Mouse (Mus musculus): ENCODE data around the gene Ceacam9. TPM values are rescaled to one million over a fixed set of nuclear protein-coding genes. Genes with fewer than 3 reads are reported as not detected.

Ceacam9 gene
- polyA plus RNA-seq, 1 experiment from 2014 or later = not detected

DNA sequence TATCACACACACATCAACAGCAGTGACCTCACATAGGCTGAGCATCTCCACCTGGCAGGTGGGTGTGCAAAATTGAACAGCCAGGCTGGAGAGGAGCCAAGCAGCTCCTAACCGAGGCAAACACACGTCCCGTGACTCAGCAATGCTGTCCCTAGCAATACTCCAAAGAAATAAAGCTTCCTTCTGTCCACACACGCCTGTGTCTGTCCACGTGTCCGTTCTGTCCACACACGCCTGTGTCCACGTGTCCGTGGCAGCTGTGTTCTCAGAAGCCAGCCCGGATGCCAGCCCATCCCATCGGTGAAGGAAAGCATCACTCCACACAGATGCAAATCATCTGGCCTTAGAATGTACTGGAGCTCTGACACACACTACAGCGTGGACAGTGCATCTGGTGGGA, 30.3 kb downstream of the Ceacam9 start:
- no peak for DNase-seq (ENCODE audit: low spot score)
- no peak for ATAC-seq (ENCODE audit: insufficient read depth, low FRiP score, low TSS enrichment)

DNA sequence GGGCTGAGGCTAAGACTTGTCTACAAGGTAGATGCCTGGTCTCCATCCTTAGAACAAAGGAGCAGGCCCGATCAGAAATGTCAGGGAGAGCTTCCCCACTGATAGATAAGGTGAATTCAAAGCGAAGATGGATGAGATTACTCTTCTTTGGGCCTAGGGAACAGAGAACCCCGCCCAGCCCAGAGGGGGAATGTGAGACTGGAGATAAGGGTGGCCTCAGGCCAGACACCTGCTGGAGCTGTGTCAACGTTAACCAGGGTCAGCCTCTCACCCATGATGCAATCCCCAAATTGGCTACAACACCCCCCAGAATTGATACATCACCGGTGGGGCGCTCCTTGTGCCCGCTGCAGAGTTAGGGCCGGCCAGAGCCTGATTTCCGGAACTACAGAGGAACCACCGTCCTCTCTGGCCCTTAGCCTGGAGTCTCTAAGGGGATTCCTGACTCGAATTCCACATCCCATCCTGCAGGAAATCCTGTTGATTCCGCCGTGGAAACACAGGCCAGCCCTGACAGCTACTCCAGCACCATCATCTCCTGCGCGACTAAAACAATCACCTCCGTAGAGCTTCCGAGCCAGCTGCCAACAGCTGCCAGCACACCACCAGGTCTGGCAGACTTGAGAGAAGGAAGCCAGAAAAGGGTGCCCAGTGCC, 33.8 kb downstream of the Ceacam9 start:
- Histone ChIP-seq H3K4me1 (ENCODE audit: control insufficient read depth, insufficient read depth, low read length) (no peaks in the 10 kb centered on the region), H3K4me2 (ENCODE audit: low read depth) (no peak overlapping the region), H3K27me3 (ENCODE audit: control insufficient read depth, insufficient read depth, low read length) (no peaks in the 10 kb centered on the region), H3K36me3 (ENCODE audit: control insufficient read depth, insufficient read depth, low read length) (no peaks in the 10 kb centered on the region), H3K9me3 (ENCODE audit: control insufficient read depth, low read length) (no peaks in the 10 kb centered on the region), H3K9ac (ENCODE audit: low read length) (no peak overlapping the region), H3K4me3 (ENCODE audit: low read depth, low read length) (no peak overlapping the region), H3K27ac (ENCODE audit: low read depth, low read length) (no peak overlapping the region)
- ATAC-seq (ENCODE audit: insufficient read depth, low FRiP score, low TSS enrichment) = no peak
- 71% methylated on average over 17 of the region's 17 CpGs for WGBS
- DNase-seq (ENCODE audit: low spot score) = no peak

More for the DNA sequence above, 30.3 kb downstream of the Ceacam9 start:
- Histone ChIP-seq H3K27ac (ENCODE audit: low read depth, low read length) (no peak overlapping the region), H3K9ac (ENCODE audit: low read length) (no peak overlapping the region), H3K4me2 (ENCODE audit: low read depth) (no peak overlapping the region), H3K36me3 (ENCODE audit: control insufficient read depth, insufficient read depth, low read length) (no peaks in the 10 kb centered on the region; the same call in 1 of the 2 replicates), H3K4me3 (ENCODE audit: low read depth, low read length) (no peak overlapping the region), H3K4me1 (ENCODE audit: control insufficient read depth, insufficient read depth, low read length) (no peaks in the 10 kb centered on the region), H3K27me3 (ENCODE audit: control insufficient read depth, insufficient read depth, low read length) (no peaks in the 10 kb centered on the region), H3K9me3 (ENCODE audit: control insufficient read depth, low read length) (no peaks in the 10 kb centered on the region)
- 92% methylated on average over 12 of the region's 12 CpGs for WGBS

DNA sequence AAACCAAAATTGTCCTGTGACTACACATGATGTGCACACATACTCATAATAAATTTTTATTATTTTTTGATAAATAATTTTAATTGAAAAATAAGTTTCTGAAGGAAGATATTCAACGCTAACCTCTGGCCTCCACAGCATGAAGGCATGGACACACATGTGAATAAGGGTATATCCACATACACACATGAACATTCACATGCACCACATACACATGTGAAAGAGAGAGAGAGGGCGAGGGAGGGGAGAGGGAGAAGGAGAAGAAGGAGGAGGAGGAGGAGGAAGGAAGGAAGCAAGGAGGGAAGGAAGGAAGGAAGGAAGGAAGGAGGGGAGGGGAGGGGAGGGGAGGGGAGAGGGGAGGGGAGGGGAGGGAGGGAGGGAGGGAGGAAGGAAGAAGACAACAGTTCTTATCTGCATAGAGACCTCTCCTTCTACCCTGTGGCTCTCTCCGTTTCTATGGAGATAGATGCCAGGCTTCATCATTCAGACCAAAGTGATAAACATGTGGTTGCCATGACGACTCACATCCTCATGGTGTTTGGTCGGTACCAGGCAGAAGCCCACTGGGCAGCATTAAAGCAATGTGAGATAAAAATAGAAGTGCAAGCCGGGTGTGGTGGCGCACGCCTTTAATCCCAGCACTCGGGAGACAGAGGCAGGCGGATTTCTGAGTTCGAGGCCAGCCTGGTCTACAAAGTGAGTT, 37.3 kb downstream of the Ceacam9 start:
- Histone ChIP-seq H3K4me1 (ENCODE audit: control insufficient read depth, insufficient read depth, low read length) (no peaks in the 10 kb centered on the region), H3K27me3 (ENCODE audit: control insufficient read depth, insufficient read depth, low read length) (no peaks in the 10 kb centered on the region), H3K9ac (ENCODE audit: low read length) (no peak overlapping the region), H3K36me3 (ENCODE audit: control insufficient read depth, insufficient read depth, low read length) (no peaks in the 10 kb centered on the region), H3K4me2 (ENCODE audit: low read depth) (no peak overlapping the region), H3K4me3 (ENCODE audit: low read depth, low read length) (no peak overlapping the region), H3K27ac (ENCODE audit: low read depth, low read length) (no peak overlapping the region), H3K9me3 (ENCODE audit: control insufficient read depth, low read length) (no peaks in the 10 kb centered on the region)
- ATAC-seq (ENCODE audit: insufficient read depth, low FRiP score, low TSS enrichment) = peak; percentile 48; the same call in 1 of the 2 replicates
- no peak for DNase-seq (ENCODE audit: low spot score)
- 76% methylated on average over 10 of the region's 11 CpGs for whole genome bisulfite sequencing

DNA sequence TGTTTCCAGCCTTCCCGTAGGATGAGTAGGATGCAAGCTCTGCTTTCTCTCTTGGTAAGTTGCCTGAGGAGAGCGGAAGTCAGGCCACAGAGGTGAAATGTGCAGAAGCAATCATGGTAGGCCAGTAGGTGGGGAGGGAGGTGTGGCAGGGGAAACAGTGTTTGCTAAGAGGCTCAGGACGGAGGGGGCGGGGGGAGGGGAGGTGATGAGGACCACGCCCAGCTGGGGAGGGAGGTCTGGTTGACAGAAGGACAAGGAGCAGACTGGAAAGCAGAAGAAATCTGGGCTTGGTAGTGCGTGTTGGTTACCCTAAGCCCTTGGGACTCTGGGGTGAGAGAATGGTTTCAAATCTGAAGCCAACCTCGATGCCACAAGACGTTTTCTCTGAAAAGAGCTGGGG, 38.6 kb downstream of the Ceacam9 start:
- Histone ChIP-seq H3K4me1 (ENCODE audit: control insufficient read depth, insufficient read depth, low read length) (no peaks in the 10 kb centered on the region), H3K27ac (ENCODE audit: low read depth, low read length) (no peak overlapping the region), H3K4me2 (ENCODE audit: low read depth) (no peak overlapping the region), H3K4me3 (ENCODE audit: low read depth, low read length) (no peak overlapping the region), H3K27me3 (ENCODE audit: control insufficient read depth, insufficient read depth, low read length) (no peaks in the 10 kb centered on the region), H3K36me3 (ENCODE audit: control insufficient read depth, insufficient read depth, low read length) (no peaks in the 10 kb centered on the region), H3K9ac (ENCODE audit: low read length) (no peak overlapping the region), H3K9me3 (ENCODE audit: control insufficient read depth, low read length) (no peaks in the 10 kb centered on the region)
- WGBS = 20% methylated on average over 8 of the region's 8 CpGs
- ATAC-seq (ENCODE audit: insufficient read depth, low FRiP score, low TSS enrichment) (no peak), DNase-seq (ENCODE audit: low spot score) (no peak)

DNA sequence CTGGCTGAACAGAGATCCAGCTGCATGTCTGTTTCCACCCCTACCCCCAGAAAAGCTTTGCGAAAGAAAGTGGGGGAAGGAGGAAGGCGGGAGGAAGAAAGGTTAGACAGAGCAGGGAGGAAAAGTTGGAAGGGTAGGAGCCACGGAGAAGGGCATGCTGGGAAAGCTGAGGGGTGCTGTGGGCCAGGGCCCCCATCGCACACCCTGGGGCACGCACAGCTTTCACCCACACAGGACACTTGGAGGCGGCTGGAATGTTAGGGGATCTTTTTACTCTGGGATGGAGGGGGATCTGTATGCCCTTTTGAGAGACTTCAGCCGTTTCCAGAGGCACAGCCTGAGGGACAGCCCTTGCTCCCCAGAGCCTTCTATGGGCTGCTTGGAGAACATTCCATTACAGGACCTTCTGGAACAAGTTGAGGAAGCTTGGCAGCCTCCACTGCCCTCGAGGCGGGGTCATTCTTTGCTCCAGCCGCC, 39.3 kb downstream of the Ceacam9 start:
- Histone ChIP-seq H3K4me2 (ENCODE audit: low read depth) (no peak overlapping the region), H3K27me3 (ENCODE audit: control insufficient read depth, insufficient read depth, low read length) (no peaks in the 10 kb centered on the region), H3K36me3 (ENCODE audit: control insufficient read depth, insufficient read depth, low read length) (no peaks in the 10 kb centered on the region), H3K4me3 (ENCODE audit: low read depth, low read length) (no peak overlapping the region), H3K9me3 (ENCODE audit: control insufficient read depth, low read length) (no peaks in the 10 kb centered on the region), H3K9ac (ENCODE audit: low read length) (no peak overlapping the region), H3K27ac (ENCODE audit: low read depth, low read length) (no peak overlapping the region), H3K4me1 (ENCODE audit: control insufficient read depth, insufficient read depth, low read length) (no peaks in the 10 kb centered on the region)
- DNase-seq (ENCODE audit: low spot score) = no peak
- whole genome bisulfite sequencing = 52% methylated on average over 9 of the region's 10 CpGs
- ATAC-seq (ENCODE audit: insufficient read depth, low FRiP score, low TSS enrichment) = no peak

DNA sequence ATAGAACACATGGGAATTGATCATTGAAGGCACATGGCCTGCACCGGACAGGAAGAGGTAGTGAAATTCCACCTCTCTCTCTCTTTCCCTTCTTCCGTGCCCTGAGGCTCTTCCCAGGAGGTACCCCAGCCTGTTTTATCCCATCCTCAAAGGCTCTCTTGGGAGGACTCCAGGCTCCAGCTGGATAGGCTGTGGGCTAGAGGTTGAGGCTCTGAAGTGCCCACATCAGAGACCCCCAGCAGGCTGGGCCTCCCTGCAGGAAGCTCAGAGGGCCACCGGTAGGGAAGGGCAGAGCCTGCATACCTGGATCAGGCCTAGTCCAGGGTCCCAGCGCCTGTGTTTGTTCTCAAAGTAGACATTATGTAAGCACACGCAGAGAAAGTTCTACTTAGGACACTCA, 39.9 kb downstream of the Ceacam9 start:
- Histone ChIP-seq H3K9ac (ENCODE audit: low read length) (no peak overlapping the region), H3K4me1 (ENCODE audit: control insufficient read depth, insufficient read depth, low read length) (no peaks in the 10 kb centered on the region), H3K4me3 (ENCODE audit: low read depth, low read length) (no peak overlapping the region), H3K27ac (ENCODE audit: low read depth, low read length) (no peak overlapping the region), H3K27me3 (ENCODE audit: control insufficient read depth, insufficient read depth, low read length) (no peaks in the 10 kb centered on the region), H3K4me2 (ENCODE audit: low read depth) (no peak overlapping the region), H3K9me3 (ENCODE audit: control insufficient read depth, low read length) (no peaks in the 10 kb centered on the region), H3K36me3 (ENCODE audit: control insufficient read depth, insufficient read depth, low read length) (no peaks in the 10 kb centered on the region)
- DNase-seq (ENCODE audit: low spot score) (no peak), ATAC-seq (ENCODE audit: insufficient read depth, low FRiP score, low TSS enrichment) (no peak)
- WGBS = 51% methylated on average over 5 of the region's 5 CpGs

DNA sequence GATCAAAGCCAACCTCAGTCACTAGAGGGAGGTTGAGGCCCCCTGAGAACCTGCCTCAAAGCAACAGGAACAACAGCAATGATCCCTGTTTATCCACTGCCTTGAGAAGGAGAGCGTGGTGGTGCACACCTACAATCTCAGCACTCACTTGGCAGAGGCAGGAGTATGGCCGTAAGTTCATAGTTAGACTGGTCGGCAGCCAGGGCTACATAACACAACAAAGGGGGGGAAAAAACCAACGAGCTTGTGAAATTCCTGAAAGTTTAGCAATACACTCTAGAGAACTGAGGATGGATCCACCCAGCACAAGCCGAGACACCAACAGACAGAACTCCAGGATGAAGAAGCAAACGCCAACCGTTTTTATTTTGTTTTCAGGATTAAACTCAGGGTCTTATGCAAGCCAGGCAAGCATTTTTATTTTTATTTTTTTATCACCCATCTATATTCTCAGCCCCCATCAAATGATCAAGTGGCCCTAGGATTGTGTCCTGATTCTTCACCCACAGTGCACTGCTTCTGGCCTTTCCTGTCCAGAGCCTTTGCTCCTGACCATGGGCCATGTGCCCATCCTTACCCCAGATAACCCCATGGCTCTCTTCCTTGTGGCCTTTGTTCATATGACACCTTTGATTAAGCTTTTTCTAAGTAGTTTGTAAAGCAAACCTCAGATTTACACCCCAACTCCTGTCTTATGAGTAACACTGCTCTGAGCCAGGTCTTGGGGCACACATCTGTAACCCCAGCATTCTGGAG, 41.9 kb downstream of the Ceacam9 start:
- no peak overlapping the region for H3K4me3 ChIP-seq (ENCODE audit: low read depth, low read length)

DNA sequence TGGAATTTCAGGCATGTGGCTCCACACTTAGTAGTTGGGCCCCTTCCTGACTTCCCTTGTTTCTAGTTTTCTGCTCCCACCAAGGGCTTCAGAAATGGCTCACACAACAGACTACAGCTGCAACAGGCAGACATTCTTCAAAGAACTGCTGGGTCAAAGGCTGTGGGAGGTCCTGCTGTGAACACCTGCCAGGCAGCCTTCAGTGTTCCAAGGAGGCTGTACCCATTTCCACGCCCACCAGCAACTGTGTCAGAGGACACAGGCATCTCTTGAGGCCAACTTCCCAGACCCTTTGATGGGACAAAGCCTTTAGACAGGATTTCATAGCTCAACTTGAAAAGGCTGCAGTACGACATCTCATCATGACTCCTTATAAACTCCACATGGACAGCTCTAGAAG, 44.7 kb downstream of the Ceacam9 start:
- no peaks in the 10 kb centered on the region for H3K36me3 ChIP-seq (ENCODE audit: control insufficient read depth, insufficient read depth, low read length)
- no peak overlapping the region for H3K9ac ChIP-seq (ENCODE audit: low read length)
- no peaks in the 10 kb centered on the region; the same call in 1 of the 2 replicates for H3K9me3 ChIP-seq (ENCODE audit: control insufficient read depth, low read length)
- ATAC-seq (ENCODE audit: insufficient read depth, low FRiP score, low TSS enrichment) (no peak), DNase-seq (ENCODE audit: low spot score) (no peak)
- 8% methylated on average over 2 of the region's 2 CpGs for WGBS
- no peaks in the 10 kb centered on the region for H3K27me3 ChIP-seq (ENCODE audit: control insufficient read depth, insufficient read depth, low read length)
- no peak overlapping the region for H3K4me2 ChIP-seq (ENCODE audit: low read depth)
- no peak overlapping the region for H3K4me3 ChIP-seq (ENCODE audit: low read depth, low read length)
- H3K4me1 ChIP-seq (ENCODE audit: control insufficient read depth, insufficient read depth, low read length) = no peaks in the 10 kb centered on the region
- no peak overlapping the region for H3K27ac ChIP-seq (ENCODE audit: low read depth, low read length)

More for the DNA sequence above, 41.9 kb downstream of the Ceacam9 start:
- Histone ChIP-seq H3K36me3 (ENCODE audit: control insufficient read depth, insufficient read depth, low read length) (no peaks in the 10 kb centered on the region), H3K4me1 (ENCODE audit: control insufficient read depth, insufficient read depth, low read length) (no peaks in the 10 kb centered on the region), H3K4me2 (ENCODE audit: low read depth) (no peak overlapping the region), H3K9me3 (ENCODE audit: control insufficient read depth, low read length) (no peaks in the 10 kb centered on the region), H3K27ac (ENCODE audit: low read depth, low read length) (no peak overlapping the region), H3K27me3 (ENCODE audit: control insufficient read depth, insufficient read depth, low read length) (no peaks in the 10 kb centered on the region), H3K9ac (ENCODE audit: low read length) (no peak overlapping the region)
- no peak for DNase-seq (ENCODE audit: low spot score)
- 86% methylated on average over 7 of the region's 7 CpGs for WGBS
- no peak for ATAC-seq (ENCODE audit: insufficient read depth, low FRiP score, low TSS enrichment)

All from neural tube, embryonic 11.5 days (tissue).